Mouse (Mus musculus) cerebellum, adult 2 months (tissue): ENCODE measurements at regions not wholly inside any gene's neighbourhood (a gene's known extent, or its start where the extent isn't known, plus 50 kb on each side); places are given as distances from the start of the nearest gene placed in this dataset.

Experiments
- DNase-seq, 2 experiments: peaks; one replicate each; pipeline ENCODE4 v3.0.0; 2021
- H3K27ac ChIP-seq: fragments of 200-500 bp; 2 replicates; pipeline ENCODE4 v1.5.1; 2012; ENCODE audit warnings: low read length, control low read depth, inconsistent platforms; ENCODE audit not compliant: insufficient read depth
- H3K27me3 ChIP-seq: fragments of 200-500 bp; 2 replicates; pipeline ENCODE4 v1.6.1; 2012; ENCODE audit warnings: inconsistent platforms, mild to moderate bottlenecking, low read length, moderate library complexity; ENCODE audit not compliant: control insufficient read depth, insufficient read depth
- H3K4me1 ChIP-seq: fragments of 200-500 bp; 2 replicates; pipeline ENCODE4 v1.6.1; 2011; ENCODE audit warnings: low read length; ENCODE audit not compliant: control insufficient read depth, insufficient read depth
- H3K4me3 ChIP-seq: fragments of 200-500 bp; replicated peaks from 2 replicates; pipeline ENCODE3; 2011; ENCODE audit warnings: mild to moderate bottlenecking, low read depth, low read length, control low read depth; ENCODE audit not compliant: insufficient read depth
- CTCF ChIP-seq: fragments of 200-500 bp; IDR thresholded peaks from 2 replicates; pipeline ENCODE4 v1.5.1; 2011; ENCODE audit warnings: low read depth, mild to moderate bottlenecking, control low read depth, low read length, moderate library complexity, borderline replicate concordance; ENCODE audit not compliant: insufficient read depth
- POLR2A ChIP-seq: fragments of 200-500 bp; IDR thresholded peaks from 2 replicates; pipeline ENCODE4 v1.6.1; 2011; ENCODE audit warnings: low read length, control low read depth, borderline replicate concordance; ENCODE audit not compliant: insufficient read depth
- WGBS: fragments of 180-500 bp; shearing (Covaris S2); methylation state at CpG from one replicate; pipeline ENCODE4 v1.1.7; 2018; 5-methylcytosine and 5-hydroxymethylcytosine counted together

DNA sequence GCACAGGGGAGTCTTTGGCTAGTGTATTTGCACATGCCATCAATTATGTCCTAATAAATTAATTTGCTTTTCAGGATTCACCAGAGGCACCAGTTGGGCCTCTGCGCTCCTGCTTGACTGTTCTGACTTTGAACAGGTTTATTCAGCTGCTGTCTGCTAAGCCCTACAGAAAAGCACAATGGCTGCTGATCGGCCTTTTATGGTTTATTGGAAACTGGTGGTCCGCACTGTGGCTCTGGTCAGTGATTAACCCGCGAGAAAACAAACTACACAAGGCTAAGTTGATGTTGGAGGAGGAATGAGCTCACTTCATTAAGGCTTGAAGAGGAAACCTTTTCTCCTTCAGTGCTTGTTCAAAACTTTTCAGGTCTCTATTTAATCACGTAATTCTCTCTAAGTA is 208.4 kb upstream of the Gpr101 start:
- WGBS = 60% methylated on average over 6 of the region's 6 CpGs
- Histone ChIP-seq H3K4me3 (no peak overlapping the region), H3K27me3 (no peaks in the 10 kb centered on the region), H3K4me1 (no peaks in the 10 kb centered on the region), H3K27ac (no peak overlapping the region)
- TF ChIP-seq CTCF (no peak), POLR2A (no peak)
- no peak for DNase-seq

DNA sequence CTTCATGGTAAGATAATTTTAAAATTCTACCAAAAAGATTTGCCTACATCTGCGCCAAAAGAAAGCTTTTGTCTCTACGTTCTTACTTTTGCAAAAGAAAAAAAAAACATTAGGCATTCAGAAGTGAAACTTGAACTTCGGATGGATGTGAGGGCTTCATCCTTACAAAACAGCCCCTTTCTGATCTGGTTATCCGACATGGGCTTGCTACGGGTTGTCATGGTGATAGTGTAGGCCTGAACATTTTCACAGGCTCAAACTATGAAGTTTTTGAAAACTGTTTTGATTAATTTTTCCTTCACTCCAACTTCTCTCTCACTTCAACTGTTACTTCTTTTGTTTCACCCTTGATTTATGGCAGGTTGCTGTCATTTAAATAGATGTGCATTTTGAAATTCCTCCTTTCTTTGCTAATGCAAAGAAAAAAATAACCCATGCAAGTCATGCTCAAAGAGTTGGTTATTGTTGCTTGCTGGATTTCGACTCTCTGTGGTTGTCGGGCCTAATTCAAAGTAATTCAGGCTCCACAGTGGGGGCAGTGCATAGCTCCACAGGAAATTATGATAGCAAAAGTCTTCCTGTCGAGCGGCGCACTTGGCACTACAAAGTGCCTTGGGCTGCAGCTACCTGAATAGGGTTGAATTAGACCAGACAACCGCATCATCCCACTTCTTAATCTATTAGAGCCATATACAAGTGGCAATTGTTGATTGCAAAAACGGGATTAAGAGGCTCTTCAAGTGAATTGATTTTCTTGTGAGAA is 205.7 kb upstream of the Gpr101 start:
- H3K27me3 ChIP-seq = no peaks in the 10 kb centered on the region
- no peak for DNase-seq
- no peak overlapping the region for H3K4me3 ChIP-seq
- H3K4me1 ChIP-seq = no peaks in the 10 kb centered on the region
- H3K27ac ChIP-seq = no peak overlapping the region
- TF ChIP-seq POLR2A = no peak
- TF ChIP-seq CTCF = no peak
- 48% methylated on average over 12 of the region's 12 CpGs for WGBS

DNA sequence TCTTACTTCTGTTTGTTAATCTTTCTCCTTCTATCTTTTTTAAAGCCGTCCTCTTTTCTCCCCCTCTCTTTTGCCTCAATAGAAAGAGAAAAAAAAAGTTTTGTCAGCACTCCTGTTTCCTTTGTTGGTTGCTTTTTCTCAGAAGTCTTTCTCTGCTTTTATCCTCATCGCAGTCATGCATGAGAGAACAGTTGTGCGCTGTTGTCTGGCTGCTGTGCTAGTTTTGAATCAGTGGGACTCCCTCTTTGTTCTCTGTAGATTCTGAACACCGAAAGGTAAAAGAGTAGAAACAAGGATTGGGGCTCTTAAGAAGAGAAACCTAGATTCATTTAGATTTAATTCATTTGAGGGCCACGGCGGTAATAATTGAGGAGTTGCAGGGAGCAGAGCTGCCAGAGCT is 204.9 kb upstream of the Gpr101 start:
- DNase-seq = no peak
- Histone ChIP-seq H3K4me3 (no peak overlapping the region), H3K27me3 (no peaks in the 10 kb centered on the region), H3K27ac (no peak overlapping the region), H3K4me1 (no peaks in the 10 kb centered on the region)
- no peak for TF ChIP-seq POLR2A
- no peak for TF ChIP-seq CTCF
- WGBS = 38% methylated on average over 6 of the region's 6 CpGs

DNA sequence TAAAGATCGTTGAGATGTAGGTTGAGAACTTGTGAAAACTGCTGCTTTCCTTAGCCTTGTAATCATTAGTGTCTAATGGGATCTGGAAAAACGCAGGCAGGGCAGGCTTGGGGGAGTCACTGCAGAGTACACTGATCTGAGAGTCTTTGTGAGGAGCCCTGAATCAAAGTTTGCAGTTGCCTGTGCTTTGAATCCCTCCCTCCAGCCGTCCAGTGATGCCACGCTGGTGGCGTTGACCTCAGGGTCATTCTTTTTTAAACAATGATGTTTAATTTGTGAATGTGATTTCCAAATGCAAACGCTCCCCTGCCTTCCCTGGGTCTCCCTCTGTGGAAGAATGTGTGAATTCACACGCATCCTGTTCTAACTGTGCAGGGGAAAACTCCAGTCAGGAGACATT is 204.4 kb upstream of the Gpr101 start:
- Histone ChIP-seq H3K4me1 (no peaks in the 10 kb centered on the region), H3K4me3 (no peak overlapping the region), H3K27ac (no peak overlapping the region), H3K27me3 (no peaks in the 10 kb centered on the region)
- no peak for DNase-seq
- 36% methylated on average over 7 of the region's 7 CpGs for WGBS
- no peak for TF ChIP-seq POLR2A
- no peak for TF ChIP-seq CTCF

DNA sequence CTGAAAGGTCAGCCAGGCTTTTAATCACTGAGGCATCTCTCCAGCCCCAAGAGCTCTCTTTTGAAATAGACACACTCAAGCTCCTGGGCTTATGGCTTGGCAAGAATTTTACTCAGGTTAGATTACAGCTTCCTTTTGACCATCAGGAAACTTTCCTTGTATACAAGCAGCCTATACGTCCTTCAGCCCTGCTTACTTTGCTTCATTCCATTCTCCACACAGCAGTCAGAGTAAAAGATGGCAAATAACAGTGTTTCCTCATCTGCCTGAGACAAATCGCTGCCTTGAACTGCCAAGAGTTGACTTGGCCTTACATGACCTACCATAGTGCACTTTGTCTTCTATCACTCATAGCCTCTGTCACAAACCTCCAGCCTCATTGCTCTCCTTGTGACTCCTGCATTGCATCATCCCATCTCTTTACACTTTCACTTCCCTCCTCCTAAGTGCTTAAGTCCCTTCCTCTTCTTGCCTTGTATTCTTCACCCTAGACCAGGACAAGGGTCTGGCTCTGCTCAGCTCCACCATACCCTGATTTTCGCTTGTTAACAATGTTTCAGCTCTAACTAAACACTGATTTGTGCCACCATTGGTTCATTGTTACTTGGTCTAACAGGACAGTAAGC is 203.2 kb upstream of the Gpr101 start:
- DNase-seq = no peak
- no peaks in the 10 kb centered on the region for H3K27me3 ChIP-seq
- no peaks in the 10 kb centered on the region for H3K4me1 ChIP-seq
- H3K4me3 ChIP-seq = no peak overlapping the region
- no peak overlapping the region for H3K27ac ChIP-seq
- TF ChIP-seq POLR2A = no peak
- WGBS = 78% methylated on average over 3 of the region's 3 CpGs

DNA sequence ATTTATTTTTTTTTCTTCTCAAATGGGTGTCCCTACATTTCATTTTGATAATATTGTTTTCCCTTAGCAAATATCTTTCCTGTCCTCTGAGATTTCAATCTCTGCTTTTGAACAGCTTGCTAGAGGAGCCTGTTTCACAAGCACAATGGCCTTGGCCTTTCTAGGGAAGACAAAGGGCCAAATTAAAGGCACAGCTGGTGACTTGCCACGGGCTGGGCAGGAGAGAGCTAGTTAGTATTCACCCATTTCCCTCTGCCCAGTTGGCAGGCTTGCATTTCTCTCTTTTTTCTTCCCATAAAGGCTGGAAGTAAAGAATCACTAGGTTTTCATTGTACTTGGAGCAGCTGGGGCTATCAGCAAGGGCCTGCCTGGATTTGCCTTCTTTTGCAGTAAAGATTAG is 188.9 kb upstream of the Gpr101 start:
- TF ChIP-seq CTCF (no peak), POLR2A (no peak)
- Histone ChIP-seq H3K4me3 (no peak overlapping the region), H3K27me3 (no peaks in the 10 kb centered on the region), H3K4me1 (no peaks in the 10 kb centered on the region), H3K27ac (no peak overlapping the region)
- no peak for DNase-seq
- WGBS = 16% methylated on average over 1 of the region's 1 CpGs

DNA sequence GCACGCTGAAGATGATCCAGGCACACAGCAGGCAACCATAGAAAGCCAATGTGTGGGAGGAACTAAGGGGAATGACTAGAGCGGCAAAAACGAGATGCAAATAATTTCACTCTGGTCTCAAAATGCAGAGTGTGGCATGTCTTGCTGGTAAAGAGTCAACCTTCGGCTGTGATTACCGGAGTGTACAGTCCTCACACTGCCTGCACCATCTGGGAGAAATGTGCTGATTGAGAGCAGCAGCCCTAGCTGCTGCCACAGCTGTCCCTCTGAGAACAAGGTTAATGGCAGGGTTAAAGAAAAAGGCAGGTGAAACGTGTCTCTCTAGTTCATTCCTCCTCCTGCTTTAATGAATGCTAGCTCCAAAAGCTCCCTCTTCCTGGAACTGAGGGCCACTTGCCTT is 173.2 kb upstream of the Gpr101 start:
- no peaks in the 10 kb centered on the region for H3K4me1 ChIP-seq
- H3K27ac ChIP-seq = no peak overlapping the region
- TF ChIP-seq POLR2A (no peak), CTCF (no peak)
- WGBS = 24% methylated on average over 6 of the region's 6 CpGs
- DNase-seq = no peak
- no peak overlapping the region for H3K4me3 ChIP-seq
- H3K27me3 ChIP-seq = no peaks in the 10 kb centered on the region

DNA sequence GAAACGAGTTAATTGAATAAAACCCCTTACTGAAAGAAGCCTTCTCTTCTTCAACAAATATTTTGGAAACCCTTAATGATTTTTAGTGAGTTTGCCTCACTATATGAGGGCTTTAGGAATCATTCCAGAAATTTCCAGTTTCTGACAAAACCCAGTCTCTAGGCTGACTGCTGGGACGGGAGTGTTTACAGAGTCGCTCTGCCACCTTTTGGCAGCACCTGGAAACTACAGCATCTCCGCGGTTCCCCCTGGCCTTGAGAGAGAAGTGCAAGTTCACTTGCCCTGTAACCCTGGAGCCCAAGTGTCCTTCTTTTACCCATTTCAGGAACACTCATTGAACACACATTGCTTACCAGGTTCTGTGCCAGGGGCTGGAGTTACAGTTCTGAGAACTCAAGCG is 171.4 kb upstream of the Gpr101 start:
- Histone ChIP-seq H3K4me3 (no peak overlapping the region), H3K4me1 (no peaks in the 10 kb centered on the region)
- TF ChIP-seq CTCF = peak; percentile 60
- TF ChIP-seq POLR2A = no peak

More for the DNA sequence above, 171.4 kb upstream of the Gpr101 start:
- Histone ChIP-seq H3K27me3 (no peaks in the 10 kb centered on the region), H3K27ac (no peak overlapping the region)
- no peak for DNase-seq
- 18% methylated on average over 6 of the region's 6 CpGs for WGBS
